Mouse (Mus musculus): ENCODE data around the gene Gm10320. TPM values are rescaled to one million over a fixed set of nuclear protein-coding genes. Genes with fewer than 3 reads are reported as not detected.

The Gm10320 gene
- polyA plus RNA-seq, 1 experiment from 2014 or later: 0.63 TPM

DNA sequence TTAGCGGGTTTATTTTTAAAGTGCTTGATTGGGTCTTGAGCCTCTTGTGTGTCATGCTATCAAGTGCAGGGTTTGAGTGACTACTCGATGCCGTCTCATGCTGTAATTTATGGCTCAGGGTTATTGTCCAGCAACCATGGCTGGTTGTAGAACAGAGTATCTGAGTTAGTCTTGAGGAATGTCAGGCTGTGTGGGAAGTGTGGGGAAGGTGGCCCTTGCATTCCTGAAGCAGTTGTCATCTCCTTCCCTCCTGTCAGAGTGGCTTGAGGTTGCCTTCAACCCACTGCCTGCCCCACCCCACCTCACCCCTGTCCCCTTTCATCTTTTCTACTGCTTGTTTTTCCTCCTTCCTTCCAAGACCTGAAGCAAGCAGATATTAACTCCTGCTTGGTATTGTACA is 13.8 kb downstream of the Gm10320 start:
- H3K27ac ChIP-seq: no peak overlapping the region
- H3K9ac ChIP-seq: no peak overlapping the region
- H3K9me3 ChIP-seq (replicated peaks): no peaks in the 10 kb centered on the region
- ATAC-seq: no peak
- no peak overlapping the region for H3K4me3 ChIP-seq
- H3K27me3 ChIP-seq (replicated peaks): peaks cover 8% of the 10 kb centered on the region; the same call in 1 of the 2 replicates
- no peaks in the 10 kb centered on the region for H3K4me1 ChIP-seq
- 65% methylated on average over 3 of the region's 3 CpGs for WGBS (ENCODE audit: insufficient replicate concordance)
- no peaks in the 10 kb centered on the region for H3K36me3 ChIP-seq
- H3K4me2 ChIP-seq: no peak overlapping the region

DNA sequence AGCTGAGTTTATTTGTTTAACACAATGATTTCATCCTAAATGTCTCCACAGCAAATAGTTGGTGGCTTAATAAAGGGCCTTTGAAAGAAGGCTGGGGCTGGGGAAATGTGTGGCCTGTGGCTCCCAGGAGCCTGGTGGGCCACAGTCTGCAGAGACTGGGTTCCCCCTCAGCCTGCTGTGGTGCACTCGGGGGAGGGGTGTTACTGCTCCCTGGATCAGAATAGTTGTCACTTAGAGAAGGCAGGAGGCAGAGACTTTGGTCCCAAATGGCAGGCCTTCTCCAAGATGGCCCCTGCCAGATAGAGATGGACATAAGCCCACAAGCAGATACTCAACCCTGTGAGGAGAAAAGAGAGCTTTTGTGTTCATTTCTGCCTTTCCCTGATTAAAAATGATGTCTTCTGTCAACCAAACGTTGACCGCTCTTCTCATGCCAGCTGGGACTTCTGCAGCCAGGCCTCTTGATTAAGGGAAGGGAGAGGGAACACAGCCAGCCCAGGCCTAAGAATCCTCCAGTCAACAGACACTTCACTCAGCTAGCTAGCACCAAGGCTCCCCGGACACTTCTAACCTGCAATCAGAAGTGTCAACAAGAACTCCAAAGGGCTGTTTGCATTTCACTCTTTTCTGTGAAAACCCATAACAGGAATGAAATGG is 14.8 kb downstream of the Gm10320 start:
- WGBS (ENCODE audit: insufficient replicate concordance): 65% methylated on average over 4 of the region's 4 CpGs
- Histone ChIP-seq H3K4me1 (no peaks in the 10 kb centered on the region), H3K4me3 (no peak overlapping the region), H3K9me3 (replicated peaks) (no peaks in the 10 kb centered on the region), H3K9ac (no peak overlapping the region), H3K4me2 (no peak overlapping the region), H3K36me3 (no peaks in the 10 kb centered on the region), H3K27ac (no peak overlapping the region), H3K27me3 (replicated peaks) (peaks cover 8% of the 10 kb centered on the region; the same call in 1 of the 2 replicates)
- no peak for ATAC-seq

DNA sequence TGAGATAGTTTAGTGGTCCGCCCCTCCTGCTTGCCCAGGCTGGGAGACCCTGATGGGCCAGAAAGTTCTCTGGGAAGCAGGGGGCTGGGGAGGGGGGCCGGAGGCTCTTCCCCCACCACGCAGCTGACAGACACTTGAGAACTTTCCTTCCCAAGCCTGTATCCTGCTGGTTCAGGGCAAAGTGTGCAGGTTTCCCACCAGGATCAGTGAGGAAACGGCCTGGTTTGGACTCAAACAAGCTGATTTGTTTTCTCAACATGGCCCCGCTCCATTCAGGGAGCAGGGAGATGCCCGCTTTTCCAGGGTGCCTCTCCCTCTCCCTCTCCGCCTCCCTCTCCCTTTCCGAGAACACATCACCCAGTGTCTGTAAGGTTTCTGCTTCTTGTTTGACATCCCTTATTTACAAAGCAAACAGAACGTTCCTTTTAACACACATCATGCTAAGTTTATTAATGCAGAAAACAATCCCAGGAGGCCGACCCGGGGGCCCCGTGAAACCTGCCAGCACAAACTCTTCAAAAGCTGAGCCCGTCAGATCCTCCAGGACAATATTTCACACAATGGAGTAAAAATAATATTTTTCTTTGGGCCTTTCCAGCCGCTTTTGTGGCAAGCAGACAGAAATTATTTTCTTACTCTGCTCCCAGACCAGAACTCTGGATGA is 15.5 kb downstream of the Gm10320 start:
- Histone ChIP-seq H3K27ac (no peak overlapping the region), H3K9ac (no peak overlapping the region), H3K4me3 (no peak overlapping the region), H3K36me3 (no peaks in the 10 kb centered on the region), H3K4me1 (no peaks in the 10 kb centered on the region), H3K9me3 (replicated peaks) (no peaks in the 10 kb centered on the region), H3K4me2 (no peak overlapping the region), H3K27me3 (replicated peaks) (peaks cover 8% of the 10 kb centered on the region; the same call in 1 of the 2 replicates)
- no peak for ATAC-seq
- WGBS (ENCODE audit: insufficient replicate concordance): 48% methylated on average over 14 of the region's 14 CpGs

DNA sequence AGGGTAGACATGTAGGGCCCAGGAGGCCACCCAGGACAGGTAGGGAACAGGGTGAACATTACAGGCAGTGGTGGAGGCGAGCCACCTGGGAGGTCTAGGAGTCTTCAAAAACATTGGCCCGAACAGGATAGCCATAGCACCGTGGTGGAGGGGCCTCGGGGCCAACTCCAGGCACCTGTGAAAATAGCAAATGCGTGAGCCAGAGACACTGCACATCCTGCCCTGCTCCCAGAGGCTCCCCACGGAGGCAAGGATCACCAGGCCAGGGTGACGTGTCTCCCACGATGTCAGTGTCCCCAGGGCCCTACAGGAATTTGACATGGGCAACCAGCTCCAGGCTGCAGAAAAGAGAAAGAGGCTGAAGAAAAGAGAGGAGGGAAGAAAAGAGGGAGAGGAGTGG is 16.1 kb downstream of the Gm10320 start:
- no peaks in the 10 kb centered on the region for H3K4me1 ChIP-seq
- H3K9ac ChIP-seq: no peak overlapping the region
- no peak overlapping the region for H3K4me3 ChIP-seq
- H3K9me3 ChIP-seq (replicated peaks): no peaks in the 10 kb centered on the region
- no peak for ATAC-seq
- peaks cover 8% of the 10 kb centered on the region; the same call in 1 of the 2 replicates for H3K27me3 ChIP-seq (replicated peaks)
- no peaks in the 10 kb centered on the region for H3K36me3 ChIP-seq
- no peak overlapping the region for H3K27ac ChIP-seq
- no peak overlapping the region for H3K4me2 ChIP-seq
- WGBS (ENCODE audit: insufficient replicate concordance): 36% methylated on average over 8 of the region's 8 CpGs

DNA sequence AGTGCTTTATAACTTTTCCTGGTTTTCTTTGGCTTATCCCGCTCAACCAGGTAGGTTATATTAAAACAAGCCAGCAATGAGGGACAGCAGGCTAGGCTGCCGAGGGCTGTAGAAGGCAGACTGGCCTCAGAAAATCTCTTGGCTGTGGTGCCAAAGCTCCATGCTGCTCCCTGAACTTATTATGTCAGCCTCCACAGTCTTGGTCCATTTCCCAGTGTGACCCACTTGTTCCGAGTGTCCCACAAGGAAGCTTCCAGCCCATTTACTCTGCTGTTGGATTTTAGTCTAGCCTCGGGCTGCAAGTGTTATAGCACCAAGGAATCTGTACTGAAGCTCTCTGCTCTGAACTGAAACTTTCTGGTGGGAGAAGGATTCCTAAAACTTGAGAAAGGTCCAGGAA is 18.8 kb downstream of the Gm10320 start:
- Histone ChIP-seq H3K4me3 (no peak overlapping the region), H3K36me3 (no peaks in the 10 kb centered on the region), H3K4me1 (no peaks in the 10 kb centered on the region), H3K4me2 (no peak overlapping the region), H3K27ac (no peak overlapping the region), H3K9me3 (replicated peaks) (no peaks in the 10 kb centered on the region), H3K27me3 (replicated peaks) (peaks cover 8% of the 10 kb centered on the region; the same call in 1 of the 2 replicates), H3K9ac (no peak overlapping the region)
- 62% methylated on average over 4 of the region's 4 CpGs for WGBS (ENCODE audit: insufficient replicate concordance)
- no peak for ATAC-seq

DNA sequence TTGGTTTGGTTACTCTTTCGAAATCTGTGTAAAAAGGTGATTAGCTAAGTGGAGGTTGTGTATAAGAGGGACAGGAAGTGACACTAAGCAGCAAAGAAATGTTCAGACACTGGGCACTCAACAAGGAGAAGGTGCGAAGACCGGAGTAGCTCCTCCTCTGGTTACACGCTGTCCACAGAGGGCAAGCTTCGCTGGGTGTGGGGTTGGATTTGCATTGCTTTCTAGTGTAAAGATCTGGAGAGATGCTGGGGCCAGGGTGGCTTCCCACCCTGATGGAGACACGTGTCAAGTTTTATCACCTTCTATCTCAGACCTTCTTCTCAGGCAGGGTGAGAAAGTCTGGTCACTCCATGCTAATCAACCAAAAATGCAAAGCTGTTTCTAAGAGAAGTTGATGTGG is 20.0 kb downstream of the Gm10320 start:
- no peak for ATAC-seq
- Histone ChIP-seq H3K9ac (no peak overlapping the region), H3K9me3 (replicated peaks) (no peaks in the 10 kb centered on the region), H3K4me1 (no peaks in the 10 kb centered on the region), H3K36me3 (no peaks in the 10 kb centered on the region), H3K4me3 (no peak overlapping the region), H3K27me3 (replicated peaks) (peaks cover 8% of the 10 kb centered on the region; the same call in 1 of the 2 replicates), H3K27ac (no peak overlapping the region), H3K4me2 (no peak overlapping the region)
- WGBS (ENCODE audit: insufficient replicate concordance): 38% methylated on average over 6 of the region's 6 CpGs

DNA sequence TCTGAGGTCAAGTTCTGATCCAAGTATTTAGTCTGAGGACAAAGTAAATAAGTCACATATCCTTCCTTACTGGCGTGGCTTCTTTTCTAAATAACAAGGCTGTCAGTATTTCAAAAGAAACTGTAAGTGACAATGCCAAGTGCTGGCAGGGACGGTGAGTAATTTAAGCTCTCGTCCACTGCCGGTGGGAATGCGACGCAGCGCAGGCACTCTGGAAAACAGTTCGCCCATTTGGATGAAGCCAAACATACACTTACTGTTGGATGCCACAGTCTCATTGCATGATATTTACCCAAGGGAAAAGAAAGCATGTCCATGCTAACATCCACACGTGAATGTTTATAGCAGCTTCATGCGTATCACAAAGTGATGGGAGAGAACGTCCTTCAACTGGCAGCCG is 21.5 kb downstream of the Gm10320 start:
- no peaks in the 10 kb centered on the region for H3K4me1 ChIP-seq
- H3K4me2 ChIP-seq: no peak overlapping the region
- H3K9ac ChIP-seq: no peak overlapping the region
- ATAC-seq: no peak
- no peak overlapping the region for H3K4me3 ChIP-seq
- no peaks in the 10 kb centered on the region for H3K36me3 ChIP-seq
- H3K27ac ChIP-seq: no peak overlapping the region
- H3K27me3 ChIP-seq (replicated peaks): no peaks in the 10 kb centered on the region; the same call in 1 of the 2 replicates
- WGBS (ENCODE audit: insufficient replicate concordance): 72% methylated on average over 12 of the region's 12 CpGs
- no peaks in the 10 kb centered on the region for H3K9me3 ChIP-seq (replicated peaks)

DNA sequence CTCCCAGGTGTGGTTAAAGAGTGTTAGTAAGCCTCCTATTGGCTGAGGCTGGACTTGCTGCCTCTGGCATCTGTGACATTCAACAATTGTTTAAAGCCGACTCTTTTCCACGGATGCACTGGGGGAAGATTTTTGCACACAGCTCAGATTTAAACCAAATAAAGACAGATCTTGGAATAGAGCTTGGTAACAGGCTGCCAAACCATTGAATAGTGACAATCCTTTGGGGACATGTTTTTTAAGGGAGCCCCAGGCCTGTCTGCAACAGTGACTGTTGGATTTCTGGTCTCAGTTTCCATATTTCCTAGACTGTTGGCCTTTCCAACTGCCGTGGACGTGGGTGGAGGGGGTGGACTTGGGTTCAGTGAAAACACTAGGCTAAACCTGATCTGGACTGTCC is 21.9 kb downstream of the Gm10320 start:
- no peak overlapping the region for H3K4me3 ChIP-seq
- no peak overlapping the region for H3K9ac ChIP-seq
- no peaks in the 10 kb centered on the region for H3K4me1 ChIP-seq
- H3K36me3 ChIP-seq: no peaks in the 10 kb centered on the region
- no peak overlapping the region for H3K27ac ChIP-seq
- H3K4me2 ChIP-seq: no peak overlapping the region
- no peaks in the 10 kb centered on the region for H3K9me3 ChIP-seq (replicated peaks)
- 63% methylated on average over 4 of the region's 4 CpGs for WGBS (ENCODE audit: insufficient replicate concordance)
- no peak for ATAC-seq
- H3K27me3 ChIP-seq (replicated peaks): no peaks in the 10 kb centered on the region; the same call in 1 of the 2 replicates

DNA sequence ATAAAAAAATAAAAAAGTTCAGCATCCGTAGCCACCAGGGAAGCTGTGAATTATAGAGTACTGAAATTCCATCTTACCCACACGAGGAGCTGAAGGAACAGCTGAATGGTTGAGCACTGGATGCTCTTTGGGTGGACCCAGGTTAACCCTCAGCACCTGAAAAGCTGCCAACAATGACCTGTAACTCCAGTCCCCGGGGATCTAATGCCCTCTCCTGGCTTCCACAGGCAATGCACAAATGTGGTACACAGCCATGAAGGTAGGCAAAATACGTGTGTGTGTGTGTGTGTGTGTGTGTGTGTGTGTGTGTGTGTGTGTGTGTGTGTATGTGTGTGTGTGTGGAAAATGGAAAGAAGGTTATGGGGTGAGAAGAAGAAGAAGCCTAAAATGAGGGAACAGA is 30.3 kb downstream of the Gm10320 start:
- Histone ChIP-seq H3K9me3 (replicated peaks) (no peaks in the 10 kb centered on the region), H3K4me3 (no peak overlapping the region), H3K27me3 (replicated peaks) (no peaks in the 10 kb centered on the region), H3K4me2 (no peak overlapping the region), H3K9ac (no peak overlapping the region), H3K27ac (no peak overlapping the region), H3K4me1 (no peaks in the 10 kb centered on the region), H3K36me3 (no peaks in the 10 kb centered on the region)
- no peak for ATAC-seq
- WGBS (ENCODE audit: insufficient replicate concordance): 47% methylated on average over 4 of the region's 4 CpGs

DNA sequence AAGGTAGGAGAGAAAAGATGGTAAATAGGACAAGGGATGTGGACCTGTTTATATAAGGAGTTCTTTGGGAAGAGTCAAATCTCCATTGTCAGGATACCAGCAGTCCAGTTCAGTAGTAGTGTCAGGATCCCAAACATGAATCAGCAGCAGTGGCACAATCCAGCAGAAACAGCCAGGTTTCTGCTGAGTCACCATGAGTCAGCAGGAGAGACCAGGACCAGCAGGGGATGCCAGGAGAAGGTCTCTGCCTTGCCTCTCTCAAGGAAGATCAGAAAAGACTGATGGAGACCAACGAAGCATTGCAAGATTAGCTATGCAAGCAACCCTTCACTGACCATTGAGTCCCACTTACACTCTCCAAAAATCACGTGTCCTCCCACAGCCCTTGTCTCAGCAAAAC is 35.4 kb downstream of the Gm10320 start:
- H3K4me1 ChIP-seq: no peaks in the 10 kb centered on the region
- H3K9me3 ChIP-seq (replicated peaks): peaks cover 7% of the 10 kb centered on the region
- H3K36me3 ChIP-seq: no peaks in the 10 kb centered on the region
- no peak overlapping the region for H3K4me3 ChIP-seq
- no peaks in the 10 kb centered on the region for H3K27me3 ChIP-seq (replicated peaks)
- no peak overlapping the region for H3K4me2 ChIP-seq
- no peak overlapping the region for H3K27ac ChIP-seq
- no peak for ATAC-seq
- 46% methylated on average over 2 of the region's 2 CpGs for WGBS (ENCODE audit: insufficient replicate concordance)
- no peak overlapping the region for H3K9ac ChIP-seq

DNA sequence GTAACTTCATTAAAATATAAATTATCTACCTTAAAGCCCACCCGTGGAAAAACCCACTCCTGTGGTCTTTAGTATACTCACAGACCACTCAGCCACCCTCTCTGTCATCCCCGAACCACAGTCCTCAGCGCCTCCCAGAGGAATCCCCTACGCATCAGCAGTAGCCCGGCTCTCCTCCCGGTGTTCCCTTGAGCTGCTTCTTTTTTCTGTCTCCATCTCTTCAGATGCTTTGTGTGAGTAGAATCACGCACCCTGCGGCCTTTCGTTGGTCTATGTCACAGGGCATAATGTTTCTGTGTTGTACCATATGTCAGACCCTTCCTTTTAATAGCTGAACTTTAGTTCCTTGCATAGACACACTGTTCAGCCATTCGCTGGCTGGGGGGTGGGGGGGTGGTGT is 36.2 kb downstream of the Gm10320 start:
- H3K4me2 ChIP-seq: no peak overlapping the region
- H3K4me3 ChIP-seq: no peak overlapping the region
- 68% methylated on average over 10 of the region's 10 CpGs for WGBS (ENCODE audit: insufficient replicate concordance)
- H3K9me3 ChIP-seq (replicated peaks): peaks cover 7% of the 10 kb centered on the region
- H3K9ac ChIP-seq: no peak overlapping the region
- H3K4me1 ChIP-seq: no peaks in the 10 kb centered on the region
- no peak for ATAC-seq
- H3K36me3 ChIP-seq: no peaks in the 10 kb centered on the region
- no peak overlapping the region for H3K27ac ChIP-seq
- no peaks in the 10 kb centered on the region for H3K27me3 ChIP-seq (replicated peaks)

DNA sequence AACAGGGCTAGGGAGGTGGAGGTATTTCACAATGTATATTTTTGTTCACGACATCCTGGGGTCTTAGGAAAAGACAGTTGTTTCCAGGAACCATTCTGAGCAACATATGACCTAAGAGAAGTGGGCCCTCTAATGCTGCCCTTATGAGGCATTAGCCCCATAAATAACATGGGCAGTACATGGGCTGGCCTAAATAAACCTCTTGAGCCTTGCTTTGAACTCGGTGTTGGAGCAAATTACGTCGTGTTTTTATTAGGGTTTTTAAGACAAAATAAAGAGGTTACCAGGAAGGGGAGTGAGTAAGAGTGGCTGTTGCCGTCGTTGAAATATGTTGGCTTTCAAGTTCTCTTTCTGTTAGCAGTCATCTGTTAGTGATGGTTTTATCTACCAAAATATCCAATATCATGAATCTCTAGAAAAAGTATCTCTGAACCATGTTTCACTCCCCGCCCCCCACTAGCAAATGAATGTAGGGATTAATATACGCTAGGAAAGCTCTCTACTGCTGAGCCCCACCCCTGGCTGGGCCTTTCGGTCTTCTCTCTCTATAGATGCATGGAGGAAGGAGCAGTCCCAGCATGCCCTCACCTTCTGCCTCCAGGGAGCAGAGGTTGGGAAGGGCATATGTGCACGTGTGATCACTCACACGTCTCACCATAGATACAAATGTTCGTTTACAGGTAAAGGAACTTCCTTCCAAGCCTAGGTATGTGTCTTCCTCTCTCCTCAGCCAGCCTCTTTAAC is 37.4 kb downstream of the Gm10320 start:
- no peaks in the 10 kb centered on the region for H3K36me3 ChIP-seq
- H3K27me3 ChIP-seq (replicated peaks): no peaks in the 10 kb centered on the region
- no peaks in the 10 kb centered on the region for H3K4me1 ChIP-seq
- no peak overlapping the region for H3K9ac ChIP-seq
- peaks cover 7% of the 10 kb centered on the region for H3K9me3 ChIP-seq (replicated peaks)
- H3K4me3 ChIP-seq: no peak overlapping the region
- WGBS (ENCODE audit: insufficient replicate concordance): 74% methylated on average over 12 of the region's 12 CpGs
- no peak overlapping the region for H3K27ac ChIP-seq
- ATAC-seq: no peak
- H3K4me2 ChIP-seq: no peak overlapping the region
